Mouse (Mus musculus) kidney, embryonic 16.5 days (tissue): ENCODE results near the gene Gm867. TPM values are rescaled to one million over a fixed set of nuclear protein-coding genes. Genes with fewer than 3 reads are reported as not detected.

Experiments used
- polyA plus RNA-seq: library from polyadenylated mRNA; unstranded; fragments of >200 nt; fragmentation: Nextera tagmentation; extraction: Ambion mirVana; gene quantifications from 2 replicates; pipeline ENCODE4 v1.2.1, GENCODE M21; 2015

Gene Gm867
- polyA plus RNA-seq, 1 experiment from 2014 or later: 0.40 TPM

Other genes starting within 250 kb of the Gm867 start
- gene Cabin1, start 176.3 kb downstream of the Gm867 start, polyA plus RNA-seq: 34.0 and 34.9 TPM in 2 replicates
- 80.2 and 86.9 TPM in 2 replicates for gene Ddt, start 167.3 kb downstream of the Gm867 start, polyA plus RNA-seq
- 0.59 TPM in 1 of 2 replicates, not detected in the other for gene Gm20441, start 159.7 kb downstream of the Gm867 start, polyA plus RNA-seq
- 54.8 and 56.5 TPM in 2 replicates for gene Gstt3, start 159.3 kb downstream of the Gm867 start, polyA plus RNA-seq
- 16.5 and 19.7 TPM in 2 replicates for gene Gstt1, start 142.1 kb downstream of the Gm867 start, polyA plus RNA-seq
- gene Gstt4, start 118.1 kb downstream of the Gm867 start, polyA plus RNA-seq: not detected in 2 replicates
- 53.0 and 56.2 TPM in 2 replicates for gene Gstt2, start 103.2 kb downstream of the Gm867 start, polyA plus RNA-seq
- 2,002 and 2,111 TPM in 2 replicates for gene Mif, start 80.4 kb downstream of the Gm867 start, polyA plus RNA-seq
- 4.0 and 4.4 TPM in 2 replicates for gene Derl3, start 47.3 kb downstream of the Gm867 start, polyA plus RNA-seq
- gene Smarcb1, start 19.1 kb downstream of the Gm867 start, polyA plus RNA-seq: 239 and 250 TPM in 2 replicates
- 198 and 237 TPM in 2 replicates for gene Chchd10, start 7.5 kb downstream of the Gm867 start, polyA plus RNA-seq
- 62.1 and 70.5 TPM in 2 replicates for gene Mmp11, start 4.2 kb downstream of the Gm867 start, polyA plus RNA-seq
- gene Vpreb3, start 2.4 kb upstream of the Gm867 start, polyA plus RNA-seq: 0.72 and 1.9 TPM in 2 replicates
- gene Gm5134, start 13.8 kb upstream of the Gm867 start, polyA plus RNA-seq: not detected in 2 replicates
- gene Zfp280b, start 92.0 kb upstream of the Gm867 start, polyA plus RNA-seq: 22.9 and 25.1 TPM in 2 replicates
- gene Slc5a4b, start 170.3 kb upstream of the Gm867 start, polyA plus RNA-seq: 0.12 and 0.15 TPM in 2 replicates
- not detected in 2 replicates for gene Slc5a4a, start 206.8 kb upstream of the Gm867 start, polyA plus RNA-seq